Mouse (Mus musculus) olfactory bulb, adult 2 months (tissue): ENCODE measurements around the gene Tmem131l.

Experiments used
- CTCF ChIP-seq: fragments of 200-500 bp; IDR thresholded peaks from 2 replicates; pipeline ENCODE4 v1.5.1; 2012; ENCODE audit warnings: low read depth, mild to moderate bottlenecking, low read length, moderate library complexity; ENCODE audit not compliant: insufficient read depth
- POLR2A ChIP-seq: fragments of 200-500 bp; IDR thresholded peaks from 2 replicates; pipeline ENCODE4 v1.6.1; 2012; ENCODE audit warnings: mild to moderate bottlenecking, low read depth, low read length, moderate library complexity; ENCODE audit not compliant: insufficient read depth

DNA sequence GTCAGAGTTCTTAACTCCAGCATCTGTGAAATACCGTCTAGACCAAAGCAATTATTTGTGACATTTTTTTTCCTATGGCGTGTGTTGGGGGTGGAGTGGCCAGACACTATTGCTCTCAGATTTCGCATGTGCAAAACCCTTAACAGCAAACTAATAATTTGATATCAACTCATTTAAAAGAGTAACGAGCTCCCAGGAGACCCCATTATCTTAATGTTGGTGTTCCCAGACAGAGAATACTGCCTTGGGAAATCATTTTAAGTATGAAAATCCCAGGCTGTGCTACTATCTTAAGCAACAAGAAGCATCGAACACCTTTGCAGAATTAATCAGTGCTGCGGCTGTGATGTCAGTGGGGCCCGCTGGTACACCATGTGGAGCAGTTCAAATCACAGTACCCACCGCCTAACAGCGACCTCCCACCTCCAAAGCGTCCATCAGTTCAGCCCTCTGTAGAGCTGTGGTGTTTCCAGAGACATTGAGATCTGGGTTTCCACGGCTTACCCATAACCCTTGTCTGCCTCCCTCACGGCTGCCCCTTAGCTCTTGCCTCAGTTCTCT lies 15.4 kb downstream of the Tmem131l start:
- TF ChIP-seq CTCF (no peak), POLR2A (no peak)
